Mouse (Mus musculus) megakaryocyte, embryonic 14.5 days (primary cell): ENCODE data around the gene Sez6l. TPM values are rescaled to one million over a fixed set of nuclear protein-coding genes. Genes with fewer than 3 reads are reported as not detected.

Source experiments
- H3K27me3 ChIP-seq: replicated peaks from 2 replicates; pipeline ENCODE3; 2012; ENCODE audit warnings: inconsistent platforms
- H3K36me3 ChIP-seq: replicated peaks from 2 replicates; pipeline ENCODE3; 2012; ENCODE audit warnings: low read length, inconsistent platforms, mixed read lengths
- H3K4me1 ChIP-seq: 2 replicates; pipeline ENCODE4 v1.6.1; 2012; ENCODE audit warnings: inconsistent platforms
- H3K4me3 ChIP-seq: replicated peaks from 2 replicates; pipeline ENCODE3; 2012; ENCODE audit warnings: moderate library complexity, mild to moderate bottlenecking, inconsistent platforms
- H3K9me3 ChIP-seq: 2 replicates; pipeline ENCODE4 v1.6.1; 2012; ENCODE audit warnings: inconsistent platforms
- FLI1 ChIP-seq: IDR thresholded peaks from 2 replicates; pipeline ENCODE4 v1.6.1; 2012; ENCODE audit warnings: low read length, inconsistent platforms, mixed read lengths
- GATA1 ChIP-seq: IDR thresholded peaks from 3 replicates; pipeline ENCODE4 v1.6.1; 2012; ENCODE audit warnings: mixed read lengths, low read length, inconsistent platforms, borderline replicate concordance
- polyA plus RNA-seq: library from polyadenylated mRNA; stranded (reverse); fragments of >175 nt; gene quantifications from 2 replicates; pipeline ENCODE4 v1.2.3, GENCODE M21; 2012; ENCODE audit warnings: low replicate concordance; ENCODE audit not compliant: insufficient read depth

Gene Sez6l
- polyA plus RNA-seq, 1 experiment = not detected

DNA sequence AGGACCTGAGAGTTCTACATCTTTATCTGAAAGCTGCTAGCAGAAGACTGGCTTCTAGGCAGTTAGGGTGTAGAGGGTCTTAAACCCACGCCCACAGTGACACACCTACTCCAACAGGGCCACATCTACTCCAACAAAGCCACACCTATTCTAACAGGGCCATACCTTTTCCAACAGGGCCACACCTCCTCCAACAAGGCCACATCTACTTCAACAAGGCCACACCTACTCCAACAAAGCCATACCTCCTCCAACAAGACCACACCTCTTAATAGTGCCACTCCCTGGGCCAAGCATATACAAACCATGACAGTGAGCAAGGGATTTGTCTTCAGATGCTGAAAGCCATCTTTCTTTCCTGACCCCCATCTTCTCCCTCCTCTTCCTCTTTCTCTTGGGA, 14.7 kb upstream of the Sez6l start:
- H3K4me1 ChIP-seq = no peaks in the 10 kb centered on the region
- H3K27me3 ChIP-seq = peaks cover 4% of the 10 kb centered on the region
- TF ChIP-seq GATA1 (no peak), FLI1 (no peak)
- H3K9me3 ChIP-seq = no peaks in the 10 kb centered on the region
- no peak overlapping the region for H3K4me3 ChIP-seq
- H3K36me3 ChIP-seq = no peaks in the 10 kb centered on the region

DNA sequence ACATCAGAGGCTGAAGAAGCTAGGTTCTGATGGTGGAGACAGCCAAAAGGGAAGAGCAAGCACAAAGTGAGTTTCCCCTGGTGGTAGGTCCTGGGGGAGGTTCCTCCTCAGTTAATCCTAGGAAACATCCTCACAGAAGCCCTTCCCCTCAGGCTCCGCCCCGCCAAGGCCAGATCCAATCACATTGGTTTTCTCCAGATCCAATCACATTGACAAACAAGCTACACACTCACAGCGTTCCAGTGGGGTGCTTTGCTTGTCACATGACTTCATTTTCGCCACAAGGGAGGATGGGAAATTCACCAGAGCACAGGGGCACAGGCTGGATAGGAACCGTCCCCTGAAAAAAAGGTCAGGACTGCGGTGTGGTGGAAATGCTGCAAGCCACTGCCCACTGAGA, 9.1 kb upstream of the Sez6l start:
- Histone ChIP-seq H3K4me1 (no peaks in the 10 kb centered on the region), H3K27me3 (peaks cover 29% of the 10 kb centered on the region), H3K9me3 (no peaks in the 10 kb centered on the region), H3K36me3 (no peaks in the 10 kb centered on the region), H3K4me3 (no peak overlapping the region)
- TF ChIP-seq GATA1 (no peak), FLI1 (no peak)

DNA sequence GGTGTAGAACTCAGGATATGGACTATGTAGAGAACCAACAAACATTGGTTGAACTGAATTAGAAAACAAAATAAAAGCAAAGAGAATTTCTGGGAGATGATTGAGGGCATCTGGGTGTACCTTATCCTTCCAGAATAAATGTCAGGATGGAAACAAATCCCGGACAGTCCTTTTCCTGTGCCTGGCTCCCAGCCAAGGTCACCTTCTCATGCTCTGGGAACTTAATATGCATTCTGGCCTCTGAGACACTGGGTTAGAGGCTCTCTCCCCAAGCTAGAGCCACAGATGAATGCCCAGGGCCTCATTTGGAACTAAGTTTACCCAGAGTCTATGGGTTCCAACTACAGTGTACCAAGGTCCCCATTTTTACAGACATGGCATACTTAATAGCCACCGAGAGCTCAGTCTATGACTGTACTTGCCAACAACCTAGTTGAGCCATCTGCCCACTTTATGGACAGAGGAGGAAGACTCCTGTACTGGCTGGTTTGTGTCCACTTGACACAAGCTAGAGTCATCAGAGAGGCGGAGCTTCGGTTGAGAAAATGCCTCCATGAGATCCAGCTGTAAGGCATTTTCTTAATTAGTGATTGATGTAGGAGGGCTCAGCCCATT, 7.3 kb upstream of the Sez6l start:
- TF ChIP-seq GATA1 = no peak
- Histone ChIP-seq H3K36me3 (no peaks in the 10 kb centered on the region), H3K9me3 (no peaks in the 10 kb centered on the region)

DNA sequence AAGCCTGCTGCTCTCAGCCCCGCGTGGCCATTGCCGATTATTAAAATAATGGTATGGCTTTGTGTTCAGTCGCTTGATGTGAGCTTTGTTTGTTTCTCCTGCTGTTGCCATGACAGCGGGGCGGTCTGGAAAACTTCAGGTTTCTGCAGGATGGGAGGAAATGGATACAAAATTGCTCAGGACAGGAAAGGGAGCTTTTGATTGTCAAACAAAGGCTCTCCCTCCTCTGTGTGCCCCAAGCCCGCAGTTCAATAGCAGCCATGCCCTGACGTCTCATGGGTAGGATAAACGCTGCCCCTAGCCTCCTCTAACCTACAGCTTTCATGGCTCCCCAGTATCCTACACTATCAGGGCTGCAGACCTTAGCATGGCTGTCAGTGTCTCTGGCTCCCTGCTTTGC, 6.3 kb upstream of the Sez6l start:
- no peaks in the 10 kb centered on the region for H3K9me3 ChIP-seq
- no peak for TF ChIP-seq GATA1
- no peak for TF ChIP-seq FLI1
- H3K36me3 ChIP-seq = no peaks in the 10 kb centered on the region
- H3K4me1 ChIP-seq = no peaks in the 10 kb centered on the region
- H3K4me3 ChIP-seq = no peak overlapping the region
- H3K27me3 ChIP-seq = peaks cover 40% of the 10 kb centered on the region

More for the DNA sequence above, 7.3 kb upstream of the Sez6l start:
- Histone ChIP-seq H3K27me3 (peaks cover 31% of the 10 kb centered on the region), H3K4me3 (no peak overlapping the region), H3K4me1 (no peaks in the 10 kb centered on the region)

DNA sequence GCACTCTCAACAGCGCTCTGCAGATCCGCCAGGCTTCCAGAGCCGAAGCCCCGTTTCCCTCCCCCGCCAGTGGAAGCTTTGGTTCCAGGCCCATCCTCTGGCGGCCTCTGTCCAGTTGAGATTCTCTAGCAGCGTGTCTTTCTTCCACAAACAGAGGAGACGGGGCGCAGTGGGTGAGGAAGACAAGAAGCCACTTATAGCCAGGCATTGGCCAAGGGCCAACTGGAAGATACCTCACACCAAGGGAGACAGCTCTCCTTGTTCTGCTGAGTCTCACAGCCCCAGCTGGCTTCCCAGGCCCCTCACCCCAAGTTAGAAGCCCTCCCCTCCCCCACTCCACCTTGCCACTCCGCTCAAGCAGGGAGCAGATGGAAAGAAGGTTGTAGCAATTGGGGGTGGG, 765 bp upstream of the Sez6l start:
- Histone ChIP-seq H3K4me1 (no peaks in the 10 kb centered on the region), H3K9me3 (no peaks in the 10 kb centered on the region), H3K36me3 (no peaks in the 10 kb centered on the region), H3K27me3 (peaks cover 71% of the 10 kb centered on the region), H3K4me3 (no peak overlapping the region)
- TF ChIP-seq GATA1 (no peak), FLI1 (no peak)

DNA sequence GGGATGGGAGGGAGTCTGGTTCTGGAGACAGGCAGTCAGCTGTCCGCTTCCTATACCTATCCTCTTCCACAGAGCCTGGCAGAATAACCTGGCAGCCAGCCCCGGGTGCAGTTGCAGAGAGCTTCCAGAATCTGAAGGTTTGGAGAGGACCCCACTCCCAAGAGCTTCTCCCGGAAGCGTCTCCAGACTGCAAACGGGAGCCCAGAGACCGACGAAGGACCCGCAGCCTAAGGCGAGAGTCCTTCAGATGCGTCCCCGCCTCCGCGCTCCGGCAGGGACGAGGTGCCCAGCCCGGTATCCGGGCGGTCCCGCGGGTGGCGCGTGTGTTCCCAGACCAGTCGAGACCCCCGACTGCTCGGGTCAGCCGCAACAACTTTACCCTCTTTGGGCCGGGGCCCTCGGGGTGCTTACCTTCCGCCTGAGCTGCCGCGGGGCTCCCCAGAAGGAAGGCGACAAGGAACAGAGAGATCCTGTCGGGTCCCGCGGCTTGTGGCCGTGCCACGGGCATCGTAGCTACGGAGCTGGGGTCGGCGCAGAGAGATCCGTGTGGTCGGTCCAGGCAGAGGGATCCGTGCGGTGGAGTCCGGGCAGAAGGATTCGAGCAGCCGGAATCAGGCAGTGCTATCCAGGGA, 508 bp downstream of the Sez6l start:
- 0 out of 2 replicates have a peak, but pooled peaks cover 8% of the 10 kb centered on the region for H3K9me3 ChIP-seq
- H3K4me1 ChIP-seq = no peaks in the 10 kb centered on the region
- no peak overlapping the region for H3K4me3 ChIP-seq
- no peaks in the 10 kb centered on the region for H3K36me3 ChIP-seq
- H3K27me3 ChIP-seq = peaks cover 63% of the 10 kb centered on the region
- TF ChIP-seq FLI1 = no peak
- TF ChIP-seq GATA1 = no peak

DNA sequence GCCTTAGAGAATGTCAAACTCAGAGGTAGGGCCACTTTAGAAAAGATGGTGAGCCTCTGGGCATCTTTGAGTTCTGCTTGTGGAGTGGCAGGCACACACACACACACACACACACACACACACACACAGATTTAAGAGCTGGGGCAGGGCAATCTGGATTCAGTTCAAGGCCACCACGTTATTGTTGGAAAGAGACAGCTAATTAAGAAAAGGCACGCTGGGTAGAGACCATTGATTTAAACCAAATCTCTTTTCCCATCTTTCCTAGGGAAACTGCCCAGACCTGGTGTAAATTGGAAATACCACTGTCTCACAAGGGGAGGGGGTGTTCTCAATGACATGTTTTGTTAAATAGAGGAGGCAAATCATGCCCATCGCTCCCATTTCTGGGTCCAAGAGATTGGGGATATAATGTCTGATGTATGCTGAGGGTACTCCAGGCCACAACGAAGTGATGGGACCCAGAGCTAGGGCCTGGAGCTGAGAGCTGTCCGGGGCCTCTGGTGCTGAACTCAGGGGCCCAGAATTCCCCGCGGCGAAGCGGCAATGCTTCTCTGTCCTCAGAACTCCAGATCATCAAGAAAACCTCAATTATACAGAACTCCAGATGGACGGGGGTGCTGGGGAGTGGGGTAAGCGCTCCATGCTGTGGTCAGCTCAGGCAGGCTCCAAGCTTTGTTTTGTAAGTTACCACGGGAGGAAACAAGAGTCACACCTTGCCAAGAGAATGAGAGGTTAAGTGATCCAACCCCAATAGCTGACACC, 1.7 kb downstream of the Sez6l start:
- TF ChIP-seq FLI1 (no peak), GATA1 (no peak)
- Histone ChIP-seq H3K4me3 (no peak overlapping the region), H3K27me3 (peaks cover 57% of the 10 kb centered on the region), H3K36me3 (no peaks in the 10 kb centered on the region), H3K4me1 (no peaks in the 10 kb centered on the region), H3K9me3 (0 out of 2 replicates have a peak, but pooled peaks cover 8% of the 10 kb centered on the region)

DNA sequence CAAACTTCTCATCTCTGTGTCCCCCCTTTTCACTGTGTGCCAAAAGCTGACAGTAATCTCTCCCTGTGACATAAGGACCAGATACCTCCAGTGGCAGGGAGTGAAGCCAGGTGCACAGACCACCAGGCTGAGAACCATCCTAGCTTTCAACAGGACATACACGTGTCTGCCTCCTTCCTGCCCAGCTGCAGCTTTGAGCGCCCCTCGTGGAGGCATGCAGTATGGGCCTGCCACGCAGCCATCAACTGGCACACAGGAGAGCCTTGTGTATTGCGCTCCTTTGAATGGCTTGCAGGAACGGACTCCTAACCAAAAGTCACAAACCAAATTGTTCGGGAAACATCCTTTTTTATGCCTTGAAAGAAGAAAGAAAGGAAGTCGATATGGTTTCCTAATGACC, 3.1 kb downstream of the Sez6l start:
- Histone ChIP-seq H3K27me3 (peaks cover 52% of the 10 kb centered on the region), H3K9me3 (0 out of 2 replicates have a peak, but pooled peaks cover 8% of the 10 kb centered on the region), H3K36me3 (no peaks in the 10 kb centered on the region), H3K4me1 (no peaks in the 10 kb centered on the region), H3K4me3 (no peak overlapping the region)
- TF ChIP-seq FLI1 (no peak), GATA1 (no peak)

DNA sequence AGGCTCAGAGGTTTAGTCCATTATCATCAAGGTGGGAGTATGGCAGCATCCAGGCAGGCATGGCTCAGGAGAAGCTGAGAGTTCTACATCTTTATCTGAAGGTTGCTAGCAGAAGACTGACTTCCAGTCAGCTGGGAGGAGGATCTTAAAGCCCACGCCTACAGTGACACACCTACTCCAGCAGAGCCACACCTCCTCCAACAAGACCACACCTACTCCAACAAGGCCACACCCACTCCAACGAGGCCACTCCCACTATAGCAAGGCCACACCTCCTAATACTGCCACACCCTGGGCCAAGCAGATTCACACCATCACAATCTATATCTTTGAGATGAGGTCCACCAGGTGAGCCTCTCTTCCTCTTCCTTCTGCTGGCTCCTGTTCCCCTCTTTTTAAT, 4.8 kb downstream of the Sez6l start:
- H3K4me1 ChIP-seq = no peaks in the 10 kb centered on the region
- peaks cover 37% of the 10 kb centered on the region for H3K27me3 ChIP-seq
- no peaks in the 10 kb centered on the region for H3K36me3 ChIP-seq
- H3K9me3 ChIP-seq = 0 out of 2 replicates have a peak, but pooled peaks cover 8% of the 10 kb centered on the region
- no peak for TF ChIP-seq GATA1
- TF ChIP-seq FLI1 = no peak
- H3K4me3 ChIP-seq = no peak overlapping the region

DNA sequence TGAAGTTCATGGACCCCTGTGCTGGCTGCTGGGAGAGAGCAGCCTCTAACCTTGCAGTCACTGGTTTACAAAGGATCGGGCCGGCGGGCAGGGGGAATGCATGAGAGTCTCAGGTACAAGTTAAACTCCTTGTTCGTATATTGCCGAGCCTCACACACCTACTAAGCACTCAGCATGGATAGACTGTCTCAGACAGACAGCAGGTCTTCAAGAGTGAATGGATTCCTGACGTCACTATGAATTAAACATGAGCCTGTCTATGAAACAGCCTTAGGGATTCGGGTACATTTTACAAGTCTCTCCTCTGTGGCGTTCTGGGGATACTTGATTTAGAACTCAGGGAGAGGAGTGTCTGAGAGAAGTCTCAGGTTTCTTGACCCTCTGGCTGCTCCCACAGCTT, 11.5 kb downstream of the Sez6l start:
- Histone ChIP-seq H3K36me3 (no peaks in the 10 kb centered on the region), H3K4me1 (peaks cover 4% of the 10 kb centered on the region; the same call in 1 of the 2 replicates), H3K4me3 (no peak overlapping the region), H3K27me3 (peaks cover 14% of the 10 kb centered on the region), H3K9me3 (peaks cover 8% of the 10 kb centered on the region)
- no peak for TF ChIP-seq FLI1
- TF ChIP-seq GATA1 = no peak
